26 mouse cellular contexts compared by ENCODE assay signal in the genomic region with DNA sequence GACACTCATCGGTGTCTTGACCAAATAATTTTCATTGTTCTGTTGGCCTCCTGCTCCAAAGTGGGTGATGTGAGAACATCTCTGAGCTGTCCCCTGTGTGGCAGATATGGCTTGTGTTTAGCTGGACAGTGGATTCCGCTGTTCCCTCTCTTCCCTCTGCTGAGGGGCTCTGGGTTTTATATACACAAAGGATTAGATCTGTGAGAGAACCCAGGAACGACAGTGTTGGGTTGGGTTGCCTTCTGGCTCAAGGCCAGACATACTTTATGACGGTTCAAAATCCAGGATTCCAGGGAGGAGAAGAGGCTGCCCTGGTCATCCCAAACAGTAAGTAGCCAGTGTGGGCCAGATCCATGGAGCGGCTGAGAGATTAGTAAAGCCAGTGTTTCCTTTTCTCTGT. TPM values are rescaled to one million over a fixed set of nuclear protein-coding genes. Genes with fewer than 3 reads are reported as not detected.
DNase-seq lines count a peak whose midpoint lies in the region; ATAC-seq and TF ChIP-seq lines count a peak whose summit lies in the region.
"Had no signal": no experiment of that assay in that cellular context is flagged by ENCODE, and none has a peak within 500 bp of the region (broad histone marks: within the 10 kb centered on the region; RNA-seq: fewer than 3 reads in every experiment).

No protein-coding gene starts in this region.

- no peak overlapping the region for H3K27ac ChIP-seq in kidney, embryonic 14.5 days (ENCODE audit: low read depth, low read length)
- no peak overlapping the region for H3K27ac ChIP-seq in midbrain, embryonic 11.5 days (ENCODE audit: low read depth, low read length)
- no peak overlapping the region for H3K27ac ChIP-seq in midbrain, postnatal 0 days (ENCODE audit: low read depth, low read length)
- H3K27ac ChIP-seq in small intestine, adult 2 months (ENCODE audit: insufficient read depth, low read depth, low read length): peak overlapping the region; percentile 36
- H3K27ac ChIP-seq: embryonic facial prominence, embryonic 12.5 days; embryonic facial prominence, embryonic 15.5 days; heart, embryonic 10.5 days; heart, embryonic 13.5 days; hindbrain, embryonic 14.5 days; hindbrain, postnatal 0 days had no signal

- H3K4me1 ChIP-seq in kidney, embryonic 14.5 days (ENCODE audit: control insufficient read depth, insufficient read depth, low read length): peaks cover 10% of the 10 kb centered on the region; the same call in 1 of the 2 replicates
- H3K4me1 ChIP-seq in midbrain, embryonic 11.5 days (ENCODE audit: control insufficient read depth, insufficient read depth, low read length): peaks cover 9% of the 10 kb centered on the region
- peaks cover 7% of the 10 kb centered on the region; the same call in 1 of the 2 replicates for H3K4me1 ChIP-seq in midbrain, postnatal 0 days (ENCODE audit: insufficient read depth, low read length)
- H3K4me1 ChIP-seq in small intestine, adult 2 months (ENCODE audit: control insufficient read depth, insufficient read depth, insufficient read length, low read length): peaks cover 33% of the 10 kb centered on the region
- H3K4me1 ChIP-seq: embryonic facial prominence, embryonic 12.5 days had no signal

- WGBS in kidney, embryonic 14.5 days: 76% methylated on average over 5 of the region's 5 CpGs
- WGBS in midbrain, embryonic 11.5 days: 82% methylated on average over 5 of the region's 5 CpGs
- 69% methylated on average over 5 of the region's 5 CpGs for WGBS in midbrain, postnatal 0 days
- 46% methylated on average over 5 of the region's 5 CpGs for WGBS in small intestine, adult 2 months

- H3K27me3 ChIP-seq in kidney, embryonic 14.5 days (ENCODE audit: control insufficient read depth, insufficient read depth, low read length): no peaks in the 10 kb centered on the region
- no peaks in the 10 kb centered on the region for H3K27me3 ChIP-seq in midbrain, embryonic 11.5 days (ENCODE audit: control insufficient read depth, insufficient read depth, low read length)
- H3K27me3 ChIP-seq in midbrain, postnatal 0 days (ENCODE audit: insufficient read depth, low read length): no peaks in the 10 kb centered on the region
- H3K27me3 ChIP-seq in small intestine, adult 2 months (ENCODE audit: control insufficient read depth, insufficient read depth, low read length): no peaks in the 10 kb centered on the region
- H3K27me3 ChIP-seq: embryonic facial prominence, embryonic 12.5 days; embryonic facial prominence, embryonic 15.5 days; heart, embryonic 13.5 days had no signal

- no peak overlapping the region for H3K4me2 ChIP-seq in kidney, embryonic 14.5 days (replicated peaks; ENCODE audit: low read depth, low read length)
- H3K4me2 ChIP-seq in midbrain, embryonic 11.5 days: no peak overlapping the region
- H3K4me2 ChIP-seq in midbrain, postnatal 0 days (ENCODE audit: low read depth, low read length, poor library complexity, severe bottlenecking): no peak overlapping the region
- H3K4me2 ChIP-seq: embryonic facial prominence, embryonic 12.5 days; embryonic facial prominence, embryonic 15.5 days; heart, embryonic 13.5 days; hindbrain, embryonic 14.5 days had no signal

- H3K4me3 ChIP-seq in kidney, embryonic 14.5 days (ENCODE audit: low read length): no peak overlapping the region
- H3K4me3 ChIP-seq in midbrain, embryonic 11.5 days (ENCODE audit: low read depth, low read length): no peak overlapping the region
- H3K4me3 ChIP-seq in midbrain, postnatal 0 days (ENCODE audit: low read depth, low read length): no peak overlapping the region
- no peak overlapping the region for H3K4me3 ChIP-seq in small intestine, adult 2 months (ENCODE audit: low read depth, low read length)
- H3K4me3 ChIP-seq: embryonic facial prominence, embryonic 12.5 days; embryonic facial prominence, embryonic 15.5 days; heart, embryonic 10.5 days; heart, embryonic 13.5 days had no signal

- ATAC-seq in kidney, embryonic 14.5 days (ENCODE audit: low FRiP score, low TSS enrichment): no peak
- ATAC-seq in midbrain, embryonic 11.5 days (ENCODE audit: low FRiP score): no peak
- ATAC-seq in midbrain, postnatal 0 days (ENCODE audit: low FRiP score): no peak
- no peak for ATAC-seq in frontal cortex, adult (ENCODE audit: low TSS enrichment)
- ATAC-seq: activated CD4-positive, CD25-positive, alpha-beta regulatory T cell, adult 4 months; forebrain, embryonic 14.5 days; forebrain, postnatal 0 days; hindbrain, postnatal 0 days had no signal

- H3K9ac ChIP-seq in kidney, embryonic 14.5 days (ENCODE audit: low read depth, low read length): no peak overlapping the region
- no peak overlapping the region for H3K9ac ChIP-seq in midbrain, embryonic 11.5 days (ENCODE audit: low read length)
- H3K9ac ChIP-seq in midbrain, postnatal 0 days (replicated peaks; ENCODE audit: low read length, poor library complexity, severe bottlenecking): no peak overlapping the region
- H3K9ac ChIP-seq: embryonic facial prominence, embryonic 12.5 days; embryonic facial prominence, embryonic 15.5 days; forebrain, postnatal 0 days; heart, embryonic 13.5 days; hindbrain, embryonic 14.5 days had no signal

- no peaks in the 10 kb centered on the region for H3K9me3 ChIP-seq in kidney, embryonic 14.5 days (ENCODE audit: control insufficient read depth, low read length)
- no peaks in the 10 kb centered on the region for H3K9me3 ChIP-seq in midbrain, embryonic 11.5 days (ENCODE audit: control insufficient read depth, low read length)
- no peaks in the 10 kb centered on the region for H3K9me3 ChIP-seq in midbrain, postnatal 0 days (ENCODE audit: low read length)
- H3K9me3 ChIP-seq: embryonic facial prominence, embryonic 12.5 days; embryonic facial prominence, embryonic 15.5 days; heart, embryonic 10.5 days; heart, embryonic 13.5 days had no signal

- TF ChIP-seq POLR2A in small intestine, adult 2 months (IDR thresholded peaks at IDR 0.05; ENCODE audit: low read depth, low read length): no peak

- peak; percentile 1 for DNase-seq in adrenal gland, postnatal 14 days
- no peak for DNase-seq in adrenal gland, adult 8-10 months
- DNase-seq in kidney, adult 9 months: peak; percentile 14
- peak; percentile 53 for DNase-seq in midbrain, embryonic 11.5 days (ENCODE audit: low spot score, missing footprints)
- DNase-seq in midbrain, postnatal 0 days (ENCODE audit: low spot score): no peak
- DNase-seq: adrenal gland, postnatal 10 days; cerebellum, adult 11 months; cerebellum, adult 2 months; cerebellum, adult 9-11 months; cerebellum, postnatal 25 days; forebrain, postnatal 0 days; gastrocnemius, postnatal 14 days; heart, adult 18-20 months; heart, postnatal 14 days; heart, postnatal 4 days had no signal

- H3K36me3 ChIP-seq in kidney, embryonic 14.5 days (ENCODE audit: control insufficient read depth, insufficient read depth, low read length): no peaks in the 10 kb centered on the region
- no peaks in the 10 kb centered on the region for H3K36me3 ChIP-seq in midbrain, embryonic 11.5 days (ENCODE audit: control insufficient read depth, insufficient read depth, low read length)
- no peaks in the 10 kb centered on the region for H3K36me3 ChIP-seq in midbrain, postnatal 0 days (ENCODE audit: insufficient read depth, low read length)
- H3K36me3 ChIP-seq in small intestine, adult 2 months (ENCODE audit: control insufficient read depth, insufficient read depth, low read length): no peaks in the 10 kb centered on the region

- TF ChIP-seq CTCF in midbrain, postnatal 0 days (IDR thresholded peaks at IDR 0.05): no peak
- TF ChIP-seq CTCF in small intestine, adult 2 months (IDR thresholded peaks at IDR 0.05; ENCODE audit: extremely low read depth, insufficient read length, insufficient replicate concordance, low read depth, low read length): no peak

RNA-seq across cellular contexts. Expression of a gene that starts 48.5 kb away (rescaled TPM):
- 21.4 and 27.5 TPM in 2 replicates for total RNA-seq in adrenal gland, postnatal 14 days (2021)
- total RNA-seq in adrenal gland, adult 8-10 months (2022): 10 to 100 TPM; 22.3 to 35.4 (median 31.1) TPM
- 66.1 and 67.3 TPM in 2 replicates for polyA plus RNA-seq in kidney, embryonic 14.5 days (2014; fragmentation: Nextera tagmentation; extraction: Ambion mirVana)
- 80.7 and 81.2 TPM in 2 replicates for polyA plus RNA-seq in midbrain, embryonic 11.5 days (2014; fragmentation: Nextera tagmentation; extraction: Ambion mirVana)
- 62.6 and 69.5 TPM in 2 replicates for total RNA-seq in midbrain, postnatal 0 days (2014; rRNA removed)
- 89.7 and 95.1 TPM in 2 replicates for polyA plus RNA-seq in midbrain, postnatal 0 days (2015; fragmentation: Nextera tagmentation; extraction: Ambion mirVana)
- 8.5 and 20.5 TPM in 2 replicates for polyA plus RNA-seq in small intestine, adult 2 months (2012; rRNA removed)

Comparison
In these comparisons a context has a peak if more than half of its experiments do, and no peak if none do; other contexts are left out.
1. DNase-seq: peak in adrenal gland, postnatal 14 days (single experiment), kidney, adult 9 months (single experiment) and midbrain, embryonic 11.5 days (single experiment); none in adrenal gland, adult 8-10 months (single experiment) and midbrain, postnatal 0 days (single experiment).